Mouse (Mus musculus): ENCODE data around the gene Mettl7a1.
"Not testable (repeated sequence)": the region's sequence is repeated elsewhere in the genome, so short reads cannot be mapped to it uniquely, and the experiment has no call there.

Gene Mettl7a1

GRCm38 (mm10) chr15:100300499-100300898, 3.4 kb upstream of the Mettl7a1 start:
- DNase-seq (ENCODE audit: low read depth, low spot score): peak; percentile 49

- peak; percentile 27 for DNase-seq (ENCODE audit: low read depth, low spot score)
Measured at GRCm38 (mm10) chr15:100301556-100301955, 2.4 kb upstream of the Mettl7a1 start.

DNA sequence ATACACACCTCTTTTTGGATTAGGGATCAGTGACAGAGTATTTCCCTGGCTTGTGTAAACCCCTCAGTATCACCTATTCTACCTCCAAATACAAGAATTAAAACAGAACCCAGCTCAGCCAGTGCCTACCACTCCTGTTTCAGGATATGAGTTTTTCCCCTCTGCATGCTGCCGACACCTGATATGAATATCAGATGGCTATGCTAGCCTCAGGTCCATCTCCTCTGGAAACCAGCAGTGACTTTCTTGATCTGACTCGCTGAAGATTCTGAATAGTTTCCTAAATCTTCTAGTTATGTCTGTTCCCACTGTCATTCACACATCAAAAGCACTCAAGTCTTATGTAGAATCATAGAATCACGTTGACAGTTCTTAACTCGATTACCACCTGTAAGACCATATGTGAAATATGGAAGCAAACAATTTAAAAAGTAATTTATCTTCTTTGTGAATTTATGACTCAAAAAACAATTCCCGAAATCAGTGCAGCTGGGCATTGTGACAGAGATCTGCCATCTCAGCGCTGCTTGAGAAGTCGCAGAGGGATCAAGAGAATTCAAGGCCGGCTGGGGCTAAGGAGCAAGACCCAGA, 417 bp upstream of the Mettl7a1 start:
- DNase-seq (ENCODE audit: low read depth, low spot score): no peak

GRCm38 (mm10) chr15:100306201-100306600, 2.3 kb downstream of the Mettl7a1 start:
- DNase-seq (ENCODE audit: low read depth, low spot score): no peak

DNA sequence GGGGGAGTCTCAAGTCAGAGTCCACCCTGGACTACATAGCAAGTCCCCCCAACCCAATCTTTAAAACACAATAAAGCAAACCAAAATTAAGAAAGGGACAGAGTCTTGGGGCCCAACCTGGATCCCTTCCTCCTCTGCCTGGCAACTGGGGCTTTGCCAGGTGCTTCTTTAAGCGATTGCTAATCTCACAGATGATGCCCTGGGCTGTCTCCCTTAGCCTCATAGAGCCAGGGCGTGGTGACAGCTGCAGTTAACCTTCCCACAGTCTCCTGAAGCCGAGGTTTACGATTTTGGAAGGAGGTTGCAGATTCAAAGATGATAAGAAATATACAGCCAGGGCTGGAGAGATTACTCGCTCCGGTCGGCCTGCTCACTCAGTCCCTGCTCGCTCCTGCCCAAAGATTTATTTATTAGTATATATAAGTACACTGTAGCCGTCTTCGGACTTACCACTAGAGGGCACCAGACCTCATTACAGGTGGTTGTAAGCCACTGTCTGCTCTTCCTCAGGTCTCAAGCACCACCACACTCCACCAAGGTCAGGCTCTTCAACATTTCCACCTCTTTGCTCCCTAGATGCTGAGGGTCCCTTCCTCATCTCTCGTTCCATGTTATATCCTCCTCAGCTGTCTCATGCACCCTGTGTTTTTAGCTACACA, 3.6 kb downstream of the Mettl7a1 start:
- peak; percentile 78 for DNase-seq (ENCODE audit: low read depth, low spot score)

DNA sequence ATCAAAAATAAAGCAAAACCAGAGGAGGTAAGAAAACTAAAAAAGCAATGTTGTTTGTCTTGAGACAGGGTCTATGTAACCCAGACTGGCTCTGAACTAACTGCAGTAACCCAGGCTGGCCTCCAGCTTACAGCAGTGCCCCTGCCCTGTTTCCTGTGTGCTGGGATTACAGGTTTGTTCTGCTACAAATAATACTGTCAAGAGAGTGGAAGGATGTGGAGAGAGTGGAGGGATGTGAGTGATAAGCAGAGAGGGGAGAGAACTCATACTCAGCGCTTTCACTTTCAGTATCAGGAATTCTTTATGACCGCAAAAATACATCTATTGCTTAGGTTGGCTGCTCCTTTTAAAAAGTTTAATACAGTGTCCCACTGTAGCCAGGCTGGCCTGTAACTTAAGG, 8.4 kb downstream of the Mettl7a1 start:
- DNase-seq (ENCODE audit: low read depth, low spot score): no peak

GRCm38 (mm10) chr15:100314448-100315145, 10.7 kb downstream of the Mettl7a1 start:
- DNase-seq (ENCODE audit: low read depth, low spot score): peak; percentile 57

DNA sequence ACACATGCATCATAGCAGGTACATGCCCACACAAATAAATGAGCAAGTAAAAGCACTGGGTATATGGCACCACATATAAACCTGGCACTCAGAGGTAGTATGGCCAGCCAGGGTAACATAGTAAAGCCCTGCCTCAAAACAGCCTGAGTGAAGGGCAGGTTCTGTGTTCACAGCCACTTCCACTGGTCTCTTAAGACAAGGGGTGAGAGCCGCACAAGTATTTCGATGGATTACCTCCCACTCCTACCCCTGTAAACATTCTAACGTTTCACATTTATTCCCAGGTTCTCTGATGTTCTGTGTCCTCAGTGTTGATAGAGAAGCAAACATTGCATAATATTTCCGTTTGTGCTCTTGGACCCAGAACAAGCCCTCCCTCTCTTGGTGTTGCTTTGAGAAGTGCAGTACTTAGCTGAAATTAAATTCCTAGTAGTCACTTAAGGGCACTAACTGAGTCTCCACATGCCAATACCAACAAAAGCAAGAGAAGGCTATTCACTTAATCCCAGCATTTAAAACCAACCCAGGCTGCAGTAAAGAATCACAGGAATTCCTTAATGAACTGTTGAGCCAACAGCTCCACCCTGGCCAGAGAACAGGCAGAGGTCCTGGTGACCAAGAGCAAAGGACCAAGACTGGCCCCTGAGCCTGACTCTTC, 14.2 kb downstream of the Mettl7a1 start:
- DNase-seq (ENCODE audit: low read depth, low spot score): not testable (repeated sequence)

GRCm38 (mm10) chr15:100319884-100320283, 15.9 kb downstream of the Mettl7a1 start:
- DNase-seq (ENCODE audit: low read depth, low spot score): no peak

DNA sequence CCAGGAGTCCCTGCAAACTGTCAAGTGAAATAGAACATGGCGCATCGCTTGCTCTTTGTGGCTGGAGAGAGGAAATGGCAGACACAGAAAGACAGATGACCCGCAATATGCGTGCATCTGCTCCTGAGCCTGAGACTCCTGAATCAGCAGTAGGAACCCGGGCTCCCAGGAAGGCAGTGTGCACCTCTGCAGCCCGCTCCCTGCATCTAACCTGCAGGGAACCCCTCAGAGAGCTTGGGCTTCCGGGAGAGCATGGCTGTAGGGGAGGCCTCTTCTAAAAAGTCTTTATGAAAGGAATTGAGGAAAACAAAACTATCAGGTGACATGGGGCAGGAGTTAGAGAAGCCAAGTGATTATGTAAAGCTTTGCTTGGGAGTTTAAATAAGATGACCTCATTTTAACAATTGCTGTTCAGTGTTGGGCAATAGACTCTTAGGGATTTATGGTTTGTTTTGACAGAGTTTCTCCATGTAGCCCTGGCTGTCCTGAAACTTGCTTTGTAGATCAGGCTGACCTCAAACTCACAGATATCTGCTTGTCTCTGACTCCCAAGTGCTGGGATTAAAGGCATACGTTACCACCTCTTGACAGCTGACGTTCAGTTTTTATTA, 16.5 kb downstream of the Mettl7a1 start:
- DNase-seq (ENCODE audit: low read depth, low spot score): no peak

DNA sequence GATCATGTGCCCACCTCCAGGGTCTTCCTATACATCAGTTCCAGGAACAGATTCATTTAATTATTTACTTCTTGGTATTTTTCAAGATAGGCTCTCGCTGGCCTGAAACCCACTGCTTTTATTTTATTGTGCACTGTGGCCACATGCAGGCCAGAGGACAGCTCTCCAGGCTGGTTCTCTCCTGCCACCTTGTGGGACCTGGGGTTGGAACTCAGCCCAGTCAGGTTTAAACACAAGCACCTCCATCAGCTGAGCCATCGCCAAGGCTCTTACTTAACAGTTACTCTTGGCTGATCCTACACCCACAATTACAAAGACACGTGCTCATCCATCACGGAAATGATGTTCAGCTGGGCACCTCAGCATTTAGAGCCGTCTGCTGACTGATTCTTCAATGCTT, 17.2 kb downstream of the Mettl7a1 start:
- peak; percentile 72 for DNase-seq (ENCODE audit: low read depth, low spot score)

DNA sequence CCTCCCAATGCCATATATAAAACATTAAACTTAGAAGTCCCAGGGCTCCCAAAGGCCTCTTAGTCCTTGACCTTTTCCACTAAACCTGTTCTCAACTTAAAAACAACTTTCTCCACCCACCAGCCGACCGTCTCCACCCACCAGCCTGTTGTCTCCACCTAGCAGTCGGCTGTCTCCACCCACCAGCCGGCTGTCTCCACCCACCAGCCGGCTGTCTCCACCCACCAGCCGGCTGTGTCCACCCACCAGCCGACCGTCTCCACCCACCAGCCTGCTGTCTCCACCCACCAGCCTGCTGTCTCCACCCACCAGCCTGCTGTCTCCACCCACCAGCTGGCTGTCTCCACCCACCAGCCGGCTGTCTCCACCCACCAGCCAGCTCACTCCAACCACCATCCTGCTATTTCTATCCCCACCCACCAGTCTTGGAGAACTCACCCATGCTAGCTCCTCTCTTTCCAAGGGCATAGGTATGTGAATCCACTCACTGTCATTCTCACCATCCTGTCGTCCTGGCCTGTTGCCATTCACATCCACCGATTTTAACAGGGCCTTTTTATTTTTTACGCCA, 20.2 kb downstream of the Mettl7a1 start:
- peak; percentile 80 for DNase-seq (ENCODE audit: low read depth, low spot score)

DNA sequence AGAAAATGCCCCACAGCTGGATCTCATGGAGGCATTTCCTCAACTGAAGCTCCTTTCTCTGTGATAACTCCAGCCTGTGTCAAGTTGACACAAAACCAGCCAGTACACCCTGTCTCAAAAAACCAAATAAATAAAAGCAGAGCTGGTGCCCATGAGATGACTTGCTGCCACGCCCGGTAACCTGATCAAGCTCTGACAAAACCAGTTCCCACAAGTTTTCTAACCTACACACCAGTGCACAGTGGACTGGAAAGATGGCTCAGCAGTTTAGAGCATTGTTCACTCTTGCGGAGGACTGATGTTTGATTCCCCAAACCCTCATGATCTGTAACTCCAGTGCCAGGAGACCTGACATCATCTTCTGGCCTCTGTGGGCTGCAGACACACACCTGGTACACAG, 21.3 kb downstream of the Mettl7a1 start:
- DNase-seq (ENCODE audit: low read depth, low spot score): no peak

DNA sequence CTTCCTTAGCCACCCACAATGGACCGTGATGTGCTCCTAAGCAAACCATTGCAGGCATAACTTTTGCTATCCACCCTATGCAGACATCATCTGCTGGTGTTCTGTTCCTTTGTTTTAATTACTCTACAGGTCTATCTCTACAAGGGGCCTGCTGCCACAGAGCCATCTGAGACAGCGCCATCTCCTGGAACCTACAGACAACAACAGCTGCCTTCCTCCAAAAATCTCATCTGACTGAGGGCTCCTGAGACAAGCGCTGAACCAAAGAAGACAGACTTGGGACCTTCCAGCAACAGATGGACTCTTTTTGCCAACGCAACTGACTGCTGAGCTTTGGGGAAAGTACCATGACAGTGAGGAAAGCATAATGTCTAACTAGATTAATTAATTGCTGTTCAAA, 24.1 kb downstream of the Mettl7a1 start:
- DNase-seq (ENCODE audit: low read depth, low spot score): peak; percentile 66

- not testable (repeated sequence) for DNase-seq (ENCODE audit: low read depth, low spot score)
Measured at GRCm38 (mm10) chr15:100329336-100329735, 25.4 kb downstream of the Mettl7a1 start.

DNA sequence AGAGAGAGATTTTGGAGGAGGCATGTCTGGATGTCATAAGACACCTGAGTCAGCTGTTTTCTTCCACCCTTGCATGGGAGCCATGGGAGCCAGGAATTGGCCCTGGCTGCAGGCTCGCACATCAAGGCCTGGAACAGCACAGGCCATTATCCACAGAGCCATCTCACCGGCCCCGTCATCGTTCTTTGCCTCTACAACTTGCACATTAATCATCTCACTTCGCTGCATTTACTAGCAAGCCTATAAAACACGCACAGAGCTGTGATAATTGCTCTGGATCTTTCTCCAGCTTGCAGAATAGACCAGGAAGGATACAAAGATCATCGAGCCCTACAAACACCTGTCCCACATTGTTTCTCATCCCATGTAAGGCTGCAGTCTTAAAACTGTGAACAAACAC, 26.8 kb downstream of the Mettl7a1 start:
- DNase-seq (ENCODE audit: low read depth, low spot score): no peak

DNA sequence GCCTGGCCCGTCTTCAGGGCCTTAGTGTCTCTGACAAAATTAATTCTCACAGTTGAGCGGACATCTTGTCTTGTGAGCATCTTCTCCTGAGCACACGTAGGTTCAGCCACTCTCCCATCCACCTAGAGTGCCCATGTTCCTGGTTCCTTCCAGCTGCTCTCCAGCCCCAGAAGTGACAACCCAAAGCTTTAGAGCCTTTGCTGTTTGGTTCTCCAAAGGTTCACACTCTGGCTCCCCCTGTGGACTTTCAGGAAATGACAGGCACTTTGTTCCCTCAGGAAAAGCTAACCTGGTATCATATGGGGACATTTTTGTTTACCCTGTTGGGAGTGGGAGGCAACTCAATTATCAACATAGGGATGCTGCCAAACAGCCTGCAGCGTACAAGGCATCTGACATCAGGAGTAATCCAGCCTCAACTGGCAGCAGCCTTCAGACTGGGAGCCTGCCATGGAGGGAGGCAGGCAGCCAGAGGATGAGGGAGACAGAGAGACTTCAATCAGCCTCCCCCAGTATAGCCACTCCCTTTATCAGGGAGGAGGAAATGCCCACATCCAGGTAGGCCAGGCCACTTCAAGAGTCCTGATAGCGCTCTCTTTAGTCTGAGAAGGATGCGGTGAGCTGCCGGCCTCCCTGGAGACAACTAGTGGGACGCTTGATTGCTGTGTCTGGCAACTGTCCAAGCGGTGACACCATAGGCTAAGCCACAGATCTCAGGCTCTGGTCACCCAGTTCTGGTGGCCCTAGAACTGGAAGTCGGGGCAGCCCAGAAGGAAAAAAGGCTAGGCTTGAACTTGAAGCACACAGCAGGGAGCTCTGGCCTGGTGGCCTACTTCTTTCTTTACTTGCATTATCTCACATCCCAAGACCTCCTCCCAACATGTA, 28.4 kb downstream of the Mettl7a1 start:
- not testable (repeated sequence) for DNase-seq (ENCODE audit: low read depth, low spot score)

- no peak for DNase-seq (ENCODE audit: low read depth, low spot score)
Measured at GRCm38 (mm10) chr15:100334629-100335028, 30.7 kb downstream of the Mettl7a1 start, which contains the start of gene Mettl7a3. Gene Mettl7a3, plus strand, starts transcription at chr15:100334929.

GRCm38 (mm10) chr15:100337328-100337727, 33.4 kb downstream of the Mettl7a1 start:
- DNase-seq (ENCODE audit: low read depth, low spot score): not testable (repeated sequence)

GRCm38 (mm10) chr15:100337847-100338246, 33.9 kb downstream of the Mettl7a1 start:
- DNase-seq (ENCODE audit: low read depth, low spot score): peak; percentile 79

Measured in ZHBTc4 (cell line).